Mouse (Mus musculus) c-Kit-positive CD71-positive TER-119-positive erythroid progenitor cells, embryonic 14.5 days (primary cell): ENCODE data around the gene Cmtm8.

ENCODE experiments used
- DNase-seq: peaks from one replicate; pipeline ENCODE4 v3.0.0-alpha.2; 2013; ENCODE audit warnings: low spot score

Gene Cmtm8

DNA sequence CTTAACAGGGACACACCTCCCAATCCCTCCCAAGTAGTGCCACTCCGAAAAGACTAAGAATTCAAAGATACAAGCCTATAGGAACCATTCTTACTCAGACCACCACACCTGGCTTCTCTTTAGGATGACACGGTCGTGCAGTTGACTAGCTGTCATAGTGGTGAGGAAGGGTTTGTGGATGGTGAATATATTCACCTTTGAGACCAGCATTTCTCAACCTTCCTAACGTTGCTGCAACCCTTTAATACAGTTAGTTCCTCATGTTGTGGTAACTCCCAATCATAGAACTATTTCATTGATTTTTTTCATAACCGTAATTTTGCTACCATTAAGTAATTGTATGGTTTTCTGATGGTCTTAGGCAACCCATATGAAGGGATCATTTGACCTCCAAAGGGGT lies 56.8 kb downstream of the Cmtm8 start:
- DNase-seq, result no peak

DNA sequence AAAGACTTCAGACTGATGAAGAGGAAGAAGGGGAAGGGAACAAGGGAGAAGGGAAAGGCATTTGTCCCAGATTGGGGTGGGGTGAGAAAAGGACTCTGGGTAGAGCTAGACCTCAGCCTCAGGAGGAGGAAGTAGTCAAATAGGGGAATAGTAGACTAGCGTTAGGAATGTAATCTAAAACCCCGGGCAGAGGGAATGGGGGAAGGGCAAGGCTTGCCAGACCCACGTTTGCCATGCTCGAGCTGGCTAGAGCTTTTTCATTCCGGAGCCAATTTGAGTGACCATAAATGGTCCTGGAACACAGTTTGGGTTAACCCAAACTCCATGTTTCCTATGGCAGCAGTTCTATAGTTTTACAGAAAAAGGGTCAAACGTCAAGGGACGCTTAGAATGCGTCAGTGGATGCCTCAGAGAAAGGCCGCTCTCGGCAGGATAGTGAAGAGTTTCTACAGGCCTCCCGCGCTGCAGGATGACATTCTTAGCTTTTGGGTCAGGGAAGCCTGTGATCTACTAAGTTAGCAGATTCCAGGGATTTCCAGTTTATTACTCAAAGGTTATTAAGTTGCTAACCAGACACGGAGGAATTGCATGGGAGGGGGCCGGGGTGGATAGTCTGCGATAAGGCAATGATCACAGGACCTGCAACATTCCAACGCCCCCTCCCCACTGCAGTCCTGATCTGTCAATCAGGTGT lies 58.4 kb downstream of the Cmtm8 start:
- DNase-seq, result no peak

DNA sequence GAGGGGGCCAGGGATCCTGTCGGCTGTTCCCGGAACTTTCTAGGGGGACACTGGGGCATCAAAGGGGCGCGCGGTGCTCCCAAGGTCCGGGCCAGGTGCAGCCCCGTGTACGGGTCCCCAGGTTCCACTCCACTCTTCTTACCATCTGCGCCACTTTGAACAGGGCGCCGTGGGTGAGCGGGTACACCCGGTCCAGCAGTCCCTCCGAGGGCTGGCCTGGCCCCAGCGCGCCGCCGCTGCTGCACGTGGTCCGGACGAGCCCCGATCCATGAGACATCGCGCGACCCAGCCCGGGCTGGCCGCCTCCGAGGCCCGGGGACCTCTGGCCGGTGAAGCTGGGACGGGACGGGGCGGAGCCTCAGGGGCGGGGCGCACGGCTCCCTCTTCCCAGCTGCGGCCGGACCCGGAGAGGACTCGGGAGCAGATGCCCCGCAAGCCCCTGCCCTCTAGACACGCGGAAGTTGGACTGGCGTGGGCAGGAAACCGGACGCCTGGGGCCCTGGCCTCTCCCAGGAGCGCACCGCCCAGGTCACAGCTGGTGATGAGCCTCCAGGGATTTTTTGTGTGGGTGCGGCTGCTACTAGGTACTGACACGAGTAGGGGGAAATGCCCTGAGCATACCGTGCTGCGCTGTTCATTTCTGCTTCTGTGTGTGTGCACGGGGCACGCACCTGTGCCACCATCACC lies 62.3 kb downstream of the Cmtm8 start, which contains the start of gene Cmtm7:
Cmtm7 (minus strand) TSS at position 331 of the 687 bp plus-strand sequence.
- peak; percentile 12 for DNase-seq

DNA sequence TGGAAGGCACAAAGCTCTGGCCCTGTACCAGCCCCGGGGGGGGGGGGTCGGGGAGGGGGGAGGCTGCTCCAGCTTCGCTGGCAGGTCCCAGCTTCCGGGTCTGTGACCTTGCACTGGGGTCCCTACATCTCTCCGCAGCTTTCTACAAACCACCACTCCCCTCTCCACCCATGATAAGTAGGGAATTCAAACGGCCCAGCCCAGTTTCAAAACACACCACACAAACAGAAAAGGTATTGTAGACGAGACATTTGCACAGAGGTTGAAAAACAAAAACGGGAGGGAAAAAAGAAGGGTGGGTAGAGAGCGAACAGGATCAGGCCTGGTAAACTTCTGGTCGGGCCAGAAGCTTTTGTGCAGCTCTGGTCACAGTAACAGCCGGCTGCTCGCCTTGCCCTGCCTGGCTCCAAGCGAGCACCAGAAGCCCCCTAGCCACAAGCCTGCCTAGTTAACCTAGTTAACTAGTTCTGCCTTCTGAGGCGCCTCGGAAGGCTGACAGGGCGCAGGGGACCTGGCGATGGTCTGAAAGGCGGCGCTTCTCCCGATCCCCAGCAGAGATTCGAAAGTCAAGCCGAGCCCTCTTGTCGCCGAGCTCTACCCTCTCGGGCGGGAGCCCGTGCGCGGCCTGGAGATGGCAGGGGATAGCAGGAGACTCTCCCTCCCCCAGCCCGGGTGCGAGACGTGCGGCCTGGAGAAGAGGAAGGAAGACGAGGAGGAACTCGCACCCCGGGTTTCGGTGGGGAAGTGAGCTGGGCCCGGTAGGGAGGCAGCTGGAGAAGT lies 63.0 kb downstream of the Cmtm8 start:
- DNase-seq, result peak; percentile 12

DNA sequence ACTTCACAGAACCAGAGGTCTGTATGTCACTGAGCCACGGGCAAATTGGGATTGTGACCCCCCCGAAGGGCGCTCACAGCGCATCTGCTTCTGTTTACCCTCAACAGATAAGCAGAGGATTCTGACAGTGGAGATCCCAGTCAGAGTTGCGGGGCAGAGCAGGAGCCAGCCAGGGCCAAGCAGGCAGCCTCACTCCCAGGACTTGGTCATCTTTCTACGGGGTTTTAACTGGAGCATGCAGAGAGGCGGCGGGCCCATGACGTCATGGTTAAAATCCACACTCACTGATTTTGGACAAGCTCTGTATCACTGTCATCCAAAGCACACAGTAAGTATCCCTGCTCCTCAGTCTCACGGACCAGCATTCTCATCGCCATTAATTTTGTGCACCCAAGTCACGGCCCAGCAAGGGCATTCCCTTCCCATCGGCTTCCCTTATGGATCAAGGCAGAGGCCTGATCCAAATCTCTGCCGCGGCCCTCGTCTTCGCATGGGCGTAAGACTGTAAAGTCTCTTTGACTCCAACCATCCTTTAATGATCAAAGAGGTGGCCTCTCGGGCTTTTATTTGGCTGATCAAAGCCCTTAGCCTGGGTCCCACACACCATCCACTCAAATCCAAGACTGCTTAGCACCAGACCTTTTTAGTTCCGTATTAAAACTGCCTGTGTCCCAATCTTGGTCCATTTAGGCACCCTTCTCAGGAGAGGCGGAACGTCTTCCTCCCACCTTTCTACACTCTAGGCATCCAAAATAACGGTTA lies 63.8 kb downstream of the Cmtm8 start:
- no peak for DNase-seq

DNA sequence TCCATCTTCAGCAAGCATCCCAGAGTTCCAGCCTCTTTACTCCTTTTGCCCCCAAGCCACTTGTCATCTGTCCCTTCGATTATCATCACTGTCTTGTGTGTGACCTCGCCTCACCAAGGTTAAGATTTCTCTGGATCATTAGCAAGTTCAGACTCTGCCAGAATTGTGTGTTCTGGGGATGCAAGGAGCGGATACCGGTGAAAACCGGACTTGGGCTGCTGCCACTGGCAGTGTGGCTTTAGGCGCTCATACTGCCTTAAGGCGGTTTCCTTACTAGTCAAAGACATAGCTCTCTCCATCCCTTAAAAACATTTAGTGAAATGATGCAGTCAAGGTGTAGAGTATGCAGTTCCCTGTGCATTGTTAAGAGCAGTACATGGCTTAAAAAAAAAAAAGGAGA lies 65.1 kb downstream of the Cmtm8 start:
- no peak for DNase-seq

DNA sequence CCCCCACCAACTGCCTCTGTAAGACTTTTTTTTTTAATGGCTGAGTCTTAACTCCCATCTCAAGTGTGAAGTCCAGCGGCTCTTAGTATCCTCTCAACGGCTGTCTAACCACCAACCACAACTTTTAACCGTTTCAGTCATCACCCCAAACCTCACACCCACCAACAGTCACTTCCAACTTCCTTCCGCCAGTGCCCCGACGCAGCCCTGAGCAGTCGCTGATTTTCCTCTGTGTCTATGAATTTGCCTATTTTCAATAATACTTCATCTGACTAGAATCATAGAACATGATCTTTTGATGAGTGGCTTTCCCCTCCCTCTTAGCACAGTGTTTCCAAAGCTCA lies 65.9 kb downstream of the Cmtm8 start:
- DNase-seq, result no peak

DNA sequence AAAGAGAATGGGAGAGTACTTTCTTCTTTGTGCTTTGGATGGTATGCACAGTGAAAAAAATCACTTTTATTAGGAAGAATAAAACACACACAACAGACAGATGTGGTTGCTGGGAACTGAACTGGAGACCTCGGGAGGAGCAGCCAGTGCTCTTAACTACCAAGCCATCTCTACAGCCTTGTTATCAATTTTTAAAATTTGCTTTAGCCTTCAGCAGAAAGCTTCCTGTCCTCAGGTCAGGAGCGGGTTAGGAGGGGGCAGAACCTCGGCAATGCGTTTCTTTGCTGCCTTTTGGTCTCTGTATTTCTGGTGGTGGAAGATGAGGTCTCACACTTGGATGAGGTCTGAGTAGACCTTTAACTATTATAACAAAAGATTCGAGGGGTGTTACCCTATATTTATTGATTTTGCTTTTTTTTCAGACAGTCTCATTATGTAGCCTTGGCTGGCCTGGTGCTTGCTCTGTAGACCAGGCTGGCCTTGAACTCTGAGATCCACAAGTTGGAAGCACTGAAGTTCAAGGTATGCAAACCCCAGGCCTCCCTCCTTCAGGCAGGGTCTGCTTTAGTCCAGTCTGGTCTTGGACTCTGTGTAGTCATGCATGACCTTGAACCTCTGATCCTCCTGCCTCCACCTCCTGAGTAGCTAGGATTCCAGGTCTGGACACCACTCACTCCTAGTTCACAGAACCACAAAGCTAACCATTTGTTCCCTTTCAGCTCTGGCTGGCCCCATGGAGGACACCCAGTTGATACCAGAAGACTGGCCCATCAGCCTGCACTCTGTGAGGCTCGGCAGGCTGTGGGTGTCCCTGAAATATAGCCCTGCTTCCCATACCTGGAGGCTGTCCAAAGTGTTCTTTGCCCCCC lies 66.5 kb downstream of the Cmtm8 start:
- no peak for DNase-seq

DNA sequence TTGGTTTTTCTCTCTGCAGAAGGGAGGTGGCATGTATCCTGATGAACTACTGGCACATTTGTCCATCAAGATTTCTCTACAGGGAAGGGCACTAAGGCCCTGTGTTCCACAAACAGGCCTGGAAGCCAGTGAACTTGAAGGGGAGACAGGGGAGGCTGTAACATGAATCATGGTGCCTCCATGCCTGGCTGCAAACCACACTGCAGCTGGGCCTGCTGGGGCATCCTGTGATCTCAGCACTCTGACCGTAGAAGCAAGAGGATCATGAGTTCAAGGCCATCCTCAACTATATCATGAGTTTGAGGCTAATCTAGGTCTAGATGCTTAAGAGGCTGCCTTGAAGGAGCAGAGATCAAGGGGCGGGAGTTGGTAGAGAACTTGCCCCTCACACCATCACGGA lies 67.6 kb downstream of the Cmtm8 start:
- DNase-seq, result no peak

DNA sequence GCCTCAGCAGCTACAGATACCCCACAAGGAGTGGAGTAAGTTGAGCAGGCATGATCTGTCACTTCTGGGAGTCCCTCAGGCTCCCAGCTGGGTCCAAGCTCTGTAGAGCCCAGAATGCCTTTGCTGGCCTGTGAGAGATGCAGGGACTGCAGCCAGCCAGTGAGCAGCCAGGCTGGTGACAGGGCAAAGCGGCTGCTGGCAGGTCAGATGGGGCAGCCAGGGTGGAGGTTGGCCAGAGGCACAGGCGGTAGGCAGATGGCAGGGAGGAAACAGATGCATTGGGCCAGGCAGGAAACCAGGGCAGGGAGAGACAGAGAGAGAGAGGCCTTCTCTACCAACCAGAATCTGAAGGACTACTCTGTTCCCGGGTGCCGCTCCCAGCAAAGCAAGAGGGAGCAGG lies 68.7 kb downstream of the Cmtm8 start:
- no peak for DNase-seq

DNA sequence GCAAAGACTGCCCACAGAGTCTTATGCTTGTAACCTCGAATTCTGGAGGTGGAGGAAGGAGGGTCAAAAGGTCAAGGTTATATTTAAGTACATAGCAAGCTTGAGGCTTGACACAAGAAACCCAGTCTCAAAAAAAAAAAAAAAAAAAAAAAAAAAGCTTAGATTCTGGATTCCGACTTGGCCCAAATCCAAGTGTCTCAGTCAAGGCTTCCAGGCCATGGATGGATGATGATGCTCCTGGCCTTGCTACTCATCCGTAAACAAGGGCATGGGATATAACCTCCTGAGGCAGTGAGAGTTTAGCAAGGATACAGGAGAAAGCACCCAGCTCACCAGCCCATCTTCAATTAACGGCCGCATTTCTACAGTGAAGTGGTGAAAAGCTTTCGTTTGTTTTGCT lies 69.3 kb downstream of the Cmtm8 start:
- no peak for DNase-seq

DNA sequence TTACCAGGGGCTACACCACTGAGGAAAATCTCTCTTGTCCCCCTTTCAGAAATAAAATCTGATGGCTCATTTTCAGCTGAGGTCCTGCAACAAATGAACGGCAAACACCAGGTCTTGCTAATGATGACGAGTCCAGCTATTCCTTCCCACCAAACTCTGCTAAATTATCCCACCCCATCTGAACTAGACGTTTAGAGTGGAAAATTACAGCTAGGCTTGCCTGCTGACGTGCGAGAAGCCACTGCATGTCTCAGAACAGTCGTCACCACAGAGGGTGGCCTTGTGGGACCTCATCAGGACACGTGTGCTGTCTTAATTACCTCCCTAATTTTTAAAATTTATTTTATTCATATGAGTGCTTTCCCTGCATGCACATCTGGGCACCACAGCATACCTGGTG lies 72.4 kb downstream of the Cmtm8 start:
- no peak for DNase-seq

DNA sequence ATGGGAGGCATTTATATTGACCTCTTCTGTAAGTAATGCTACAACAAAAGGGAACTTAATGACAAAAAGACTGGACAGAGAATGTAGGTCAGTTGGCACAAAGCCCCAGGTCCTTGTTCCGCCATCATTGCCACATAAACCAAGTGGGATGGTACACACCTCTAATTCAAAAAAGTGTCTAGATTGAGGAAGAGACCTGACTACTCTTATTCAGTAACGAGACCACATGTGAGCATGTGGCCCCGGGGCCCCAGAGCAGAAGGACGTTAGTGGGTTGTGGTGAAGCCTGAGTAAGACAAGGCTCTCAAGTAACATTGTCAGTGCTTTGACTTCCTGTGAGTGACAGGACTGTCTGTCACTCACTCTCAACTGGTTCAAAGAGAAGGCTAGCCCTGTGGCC lies 73.7 kb downstream of the Cmtm8 start:
- DNase-seq, result no peak

DNA sequence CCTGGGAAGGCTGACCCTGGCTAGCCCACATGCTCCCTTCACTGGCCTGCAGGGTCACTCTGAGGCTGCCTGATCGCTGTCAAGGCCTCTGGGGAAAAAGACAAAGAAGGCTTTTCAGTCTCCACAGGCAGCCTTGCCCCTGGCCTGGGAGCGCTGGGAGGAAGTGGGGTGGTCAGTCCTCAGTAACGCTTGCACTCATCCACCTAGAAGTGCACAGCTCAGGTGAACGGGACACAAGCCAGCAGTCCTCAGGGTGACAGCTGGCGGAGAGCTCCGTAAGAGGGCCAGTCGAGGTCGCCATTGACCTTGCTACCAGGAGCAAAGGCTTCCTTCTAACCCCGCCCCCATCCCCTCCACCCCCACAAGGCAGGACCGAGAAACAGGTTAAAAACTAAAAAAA lies 75.9 kb downstream of the Cmtm8 start:
- no peak for DNase-seq

DNA sequence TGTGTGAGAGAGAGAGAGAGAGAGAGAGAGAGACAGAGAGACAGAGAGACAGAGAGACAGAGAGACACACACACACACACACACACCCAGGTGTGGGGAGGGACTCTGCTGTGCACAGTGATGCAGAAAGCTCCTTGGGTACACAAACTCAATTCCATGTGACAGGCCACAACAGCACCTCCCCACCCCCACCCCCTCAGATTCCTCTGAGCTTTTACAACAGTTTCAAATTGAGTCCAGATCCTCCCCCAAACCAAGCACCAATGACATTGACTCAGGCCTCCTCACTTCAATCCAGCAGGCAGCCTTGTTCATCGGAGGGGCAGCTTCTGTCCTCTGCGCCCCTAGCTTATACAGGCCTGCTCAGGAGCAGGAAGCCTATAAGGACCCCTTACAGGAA lies 76.4 kb downstream of the Cmtm8 start:
- no peak for DNase-seq

DNA sequence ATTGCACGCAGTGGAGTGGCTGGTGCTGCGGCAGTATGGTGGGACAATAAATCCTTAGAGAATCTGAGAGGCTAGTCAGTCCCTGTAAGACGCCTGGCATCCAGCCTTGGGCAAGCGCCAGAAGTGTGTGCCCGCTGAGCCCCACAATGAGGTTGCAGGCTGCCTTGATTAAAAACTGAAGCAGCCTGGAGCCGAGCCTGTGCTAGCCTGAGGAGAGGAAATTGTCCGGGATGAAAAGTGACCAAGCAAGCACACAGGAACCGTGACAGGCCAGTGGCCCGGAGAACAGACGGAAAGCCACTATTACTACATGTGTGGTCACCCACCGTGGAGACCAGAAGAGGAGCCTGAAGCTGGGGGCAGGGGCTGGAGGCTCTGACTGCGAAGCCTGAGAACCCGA lies 76.9 kb downstream of the Cmtm8 start:
- no peak for DNase-seq

DNA sequence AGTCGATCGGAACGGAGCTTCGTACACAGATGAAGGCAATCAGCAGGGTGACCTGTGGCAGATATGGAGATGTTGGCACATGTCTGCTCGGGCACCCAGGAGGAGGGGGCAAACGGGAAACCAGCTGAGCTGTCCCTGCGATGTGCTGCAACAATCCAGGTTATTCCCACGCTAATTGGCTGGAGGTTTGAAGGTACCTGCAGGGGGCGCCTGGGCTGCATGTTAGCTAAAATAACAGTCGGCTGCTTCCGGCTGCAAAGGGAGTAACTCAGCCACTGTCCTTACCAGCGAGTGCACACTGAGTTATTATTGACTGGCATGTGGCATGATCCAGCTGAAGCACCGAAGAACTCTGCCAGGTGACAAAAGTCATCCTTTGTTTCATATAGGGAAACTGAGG lies 80.6 kb downstream of the Cmtm8 start:
- no peak for DNase-seq

DNA sequence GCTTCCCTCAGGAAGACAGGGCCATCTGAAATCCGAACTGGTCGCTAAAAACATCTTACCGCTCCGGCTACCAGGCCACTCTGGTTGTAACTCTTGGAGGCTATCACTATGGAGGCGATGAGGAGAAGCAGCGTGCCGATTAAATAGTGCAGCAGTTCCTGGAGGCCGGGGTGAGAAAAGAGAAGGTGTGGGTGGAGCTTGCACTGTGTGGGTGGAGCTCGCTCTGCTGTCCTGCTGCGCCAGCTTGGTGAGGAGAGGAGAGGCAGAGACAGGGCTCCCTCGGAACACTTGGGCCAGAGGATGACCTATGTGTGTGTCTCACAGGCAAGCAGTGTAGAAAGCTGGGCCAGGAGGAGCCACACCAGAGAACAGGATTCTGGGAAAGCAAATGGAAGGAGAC lies 82.1 kb downstream of the Cmtm8 start:
- no peak for DNase-seq

DNA sequence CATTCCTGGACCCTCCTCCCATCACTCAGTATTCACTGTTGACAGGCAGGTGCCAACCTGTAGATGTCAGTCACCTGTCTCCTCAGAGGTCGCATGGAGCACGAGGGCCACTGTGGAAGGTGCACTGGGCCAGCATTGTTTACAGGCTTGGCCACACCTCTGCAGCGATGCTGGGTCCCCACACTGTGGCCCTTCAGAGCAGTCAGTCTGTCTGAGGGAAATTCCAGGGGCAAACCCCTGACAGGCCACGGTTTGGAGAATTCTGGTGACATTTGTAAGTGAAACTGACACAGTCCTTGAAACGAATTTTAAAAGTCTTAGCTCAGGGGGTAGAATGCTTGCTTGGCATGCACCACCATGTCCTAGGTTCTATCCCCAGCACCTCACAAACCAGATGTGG lies 83.6 kb downstream of the Cmtm8 start:
- DNase-seq, result no peak

DNA sequence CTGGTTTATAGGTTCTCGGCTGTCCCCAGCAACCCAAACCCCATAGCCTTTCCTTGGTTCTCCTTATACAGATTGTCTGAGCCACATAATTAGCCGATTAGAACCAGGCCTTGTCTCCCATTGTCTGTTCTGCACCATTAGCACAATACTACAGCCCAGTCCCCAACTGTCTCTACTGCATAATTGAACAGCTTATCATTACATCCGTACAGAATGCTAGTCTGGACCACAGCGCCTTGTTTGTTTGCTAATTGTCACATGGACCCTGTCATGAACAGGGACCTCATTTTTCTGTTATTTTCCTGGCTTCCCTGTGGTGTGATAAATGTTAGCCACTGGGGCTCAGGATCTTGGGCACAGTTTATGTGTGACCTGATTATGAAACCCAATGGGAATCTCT lies 84.1 kb downstream of the Cmtm8 start:
- DNase-seq, result no peak

DNA sequence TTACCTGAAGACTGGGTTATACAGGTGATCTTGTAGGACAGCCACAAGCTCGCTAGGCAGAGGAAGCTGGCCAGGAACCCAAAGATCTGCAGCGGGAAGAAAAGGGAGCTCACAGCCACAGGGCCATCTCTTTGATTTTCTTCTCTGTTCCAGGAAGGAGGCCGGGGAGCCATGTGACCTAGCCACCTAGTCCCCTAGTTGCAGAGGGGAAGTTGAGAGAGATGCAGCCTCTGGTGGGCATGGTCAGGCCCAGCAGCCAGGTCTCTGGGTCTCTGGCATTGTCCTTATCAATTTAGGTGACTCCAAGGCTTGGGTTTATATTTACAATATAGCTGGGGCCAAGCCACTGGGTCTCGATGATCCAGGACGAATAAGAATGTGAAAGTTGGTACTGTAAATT lies 85.2 kb downstream of the Cmtm8 start:
- DNase-seq, result no peak

DNA sequence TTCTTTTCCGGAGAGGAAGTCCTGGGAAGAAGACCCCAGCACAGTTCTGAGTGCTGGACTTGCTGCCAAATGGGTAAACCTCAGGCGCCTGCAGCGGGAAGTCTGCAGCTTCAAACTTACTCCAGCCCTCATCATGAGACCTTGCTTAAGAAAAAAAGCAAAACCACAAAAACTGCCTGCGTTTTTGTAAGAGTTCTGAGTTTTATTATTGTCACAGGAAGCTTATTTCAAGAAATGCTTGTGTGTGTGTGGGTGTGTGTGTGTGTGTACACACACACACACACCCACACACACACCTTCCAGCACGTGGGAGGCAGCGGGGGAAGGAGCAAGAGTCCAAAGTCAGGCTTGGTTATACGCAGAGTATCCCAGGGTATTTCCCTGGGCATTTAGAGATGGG lies 85.7 kb downstream of the Cmtm8 start:
- DNase-seq, result no peak
